Mouse (Mus musculus) CH12.LX (cell line): Measurements from ENCODE around the gene Rpusd4.

ENCODE experiments used
- BHLHE40 ChIP-seq: IDR thresholded peaks from 2 replicates; pipeline ENCODE4 v1.6.1; 2011; ENCODE audit warnings: mild to moderate bottlenecking, low read depth, low read length, improper control_type of control experiment
- CTCF ChIP-seq, 2 experiments: IDR thresholded peaks in 1 of 2; conservative IDR thresholded peaks in 1 of 2; 2 replicates each; pipeline ENCODE4 v1.5.1; 2011 to 2012; ENCODE audit warnings: low read depth in 2 of 2, low read length in 2 of 2, improper control_type of control experiment in 1 of 2, inconsistent platforms in 1 of 2, mild to moderate bottlenecking in 1 of 2, moderate library complexity in 1 of 2
- ELF1 ChIP-seq: IDR thresholded peaks from 2 replicates; pipeline ENCODE4 v1.6.1; 2014; ENCODE audit warnings: low read depth, mild to moderate bottlenecking, inconsistent platforms, low read length, improper control_type of control experiment
- EP300 ChIP-seq: IDR thresholded peaks from 2 replicates; pipeline ENCODE4 v1.6.1; 2011; ENCODE audit warnings: low read length, improper control_type of control experiment
- IRF4 ChIP-seq: IDR thresholded peaks from 2 replicates; pipeline ENCODE4 v1.6.1; 2014; ENCODE audit warnings: low read depth, mild to moderate bottlenecking, inconsistent platforms, low read length, improper control_type of control experiment
- KAT2A ChIP-seq: IDR thresholded peaks from 2 replicates; pipeline ENCODE4 v1.6.1; 2012; ENCODE audit warnings: low read length, improper control_type of control experiment, inconsistent platforms; ENCODE audit not compliant: insufficient replicate concordance
- MAX ChIP-seq: IDR thresholded peaks from 2 replicates; pipeline ENCODE4 v1.6.1; 2011; ENCODE audit warnings: low read length, improper control_type of control experiment
- POLR2A ChIP-seq: IDR thresholded peaks from 2 replicates; pipeline ENCODE4 v1.6.1; 2011; ENCODE audit warnings: low read depth, mild to moderate bottlenecking, improper control_type of control experiment, low read length
- POLR2AphosphoS2 ChIP-seq: IDR thresholded peaks from 2 replicates; pipeline ENCODE4 v1.6.1; 2011; ENCODE audit warnings: low read depth, low read length, improper control_type of control experiment
- TBP ChIP-seq: conservative IDR thresholded peaks from 2 replicates; pipeline ENCODE4 v1.6.1; 2011; ENCODE audit warnings: low read depth, low read length, improper control_type of control experiment
- TCF12 ChIP-seq: IDR thresholded peaks from 2 replicates; pipeline ENCODE4 v1.6.1; 2014; ENCODE audit warnings: low read depth, mild to moderate bottlenecking, inconsistent platforms, low read length, improper control_type of control experiment
- ZC3H11A ChIP-seq: IDR thresholded peaks from 2 replicates; pipeline ENCODE4 v1.6.1; 2012; ENCODE audit warnings: low read depth, mild to moderate bottlenecking, inconsistent platforms, low read length, improper control_type of control experiment

DNA sequence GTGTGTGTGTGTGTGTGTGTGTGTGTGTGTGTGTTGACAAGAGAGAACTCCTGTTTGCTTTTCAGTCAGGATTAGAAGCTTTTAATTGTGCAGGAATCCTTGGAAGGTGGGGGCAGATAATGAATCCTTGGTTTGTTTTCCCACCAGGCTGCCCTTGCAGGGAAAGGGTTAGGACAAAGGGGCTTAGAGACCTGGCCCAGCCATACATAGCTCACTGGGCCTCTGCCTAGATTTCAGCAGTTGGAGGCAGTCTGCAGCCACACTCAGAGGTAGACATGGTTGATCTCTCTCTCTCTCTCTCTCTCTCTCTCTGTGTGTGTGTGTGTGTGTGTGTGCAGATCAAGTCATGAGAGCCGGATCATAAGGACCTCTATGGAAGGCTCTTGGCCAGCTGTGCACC lies 46.6 kb downstream of the Rpusd4 start:
- TF ChIP-seq ZC3H11A (no peak), CTCF (conservative IDR thresholded peaks at IDR 0.05 in 1 of 2, IDR thresholded peaks at IDR 0.05 in 1 of 2; ENCODE audit: low read depth in 2 of 2, low read length in 2 of 2) (no peak), TCF12 (no peak), ELF1 (no peak), POLR2AphosphoS2 (no peak), POLR2A (no peak), EP300 (no peak), BHLHE40 (no peak), IRF4 (no peak), MAX (no peak), KAT2A (no peak), TBP (no peak)
